Mouse (Mus musculus): Measurements from ENCODE around the gene Ifi27l2b. TPM values are rescaled to one million over a fixed set of nuclear protein-coding genes. Genes with fewer than 3 reads are reported as not detected.

The Ifi27l2b gene
- not detected for total RNA-seq (2023)

DNA sequence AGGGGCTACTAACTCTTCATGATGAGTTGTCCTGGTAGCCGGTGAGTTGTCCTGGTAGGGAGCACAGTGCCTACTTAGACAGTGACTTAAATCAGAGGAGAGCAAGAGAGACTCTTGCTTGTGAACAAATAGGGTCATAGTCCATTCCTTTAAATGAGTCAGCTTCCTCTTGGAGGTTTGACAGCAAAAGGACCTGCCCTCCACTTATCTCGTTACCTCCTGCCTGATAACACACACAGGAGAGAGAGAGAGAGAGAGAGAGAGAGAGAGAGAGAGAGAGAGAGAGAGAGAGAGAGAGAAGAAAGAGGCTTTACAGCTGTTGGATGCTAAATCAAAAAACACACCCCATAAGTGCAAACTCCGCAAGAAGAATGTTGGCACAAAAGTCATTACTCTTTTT, at the start of gene Ifi27l2b:
Ifi27l2b (minus strand) TSS at position 84 of the 400 bp plus-strand sequence.

DNA sequence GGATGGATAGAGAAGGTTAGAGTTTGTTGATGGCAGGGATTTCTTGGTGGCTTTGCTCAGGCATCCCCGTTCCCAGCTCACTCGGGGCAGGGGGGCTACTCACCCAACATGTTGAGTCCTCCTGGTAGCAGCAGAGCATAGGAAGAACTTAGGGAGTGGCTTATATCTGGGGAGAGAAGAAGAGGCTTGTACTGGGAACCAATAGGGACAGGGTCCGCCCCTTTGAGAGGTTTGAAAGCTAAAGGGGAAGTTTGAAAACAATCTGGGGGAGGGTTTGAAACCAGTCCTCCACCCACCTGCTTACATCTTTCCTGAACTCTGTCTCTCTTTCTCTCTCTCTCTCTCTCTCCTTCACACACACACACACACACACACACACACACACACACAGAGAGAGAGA, 13.5 kb downstream of the Ifi27l2b start, which contains the start of gene Ifi27l2a:
Ifi27l2a (minus strand) TSS at position 157 of the 400 bp plus-strand sequence.

DNA sequence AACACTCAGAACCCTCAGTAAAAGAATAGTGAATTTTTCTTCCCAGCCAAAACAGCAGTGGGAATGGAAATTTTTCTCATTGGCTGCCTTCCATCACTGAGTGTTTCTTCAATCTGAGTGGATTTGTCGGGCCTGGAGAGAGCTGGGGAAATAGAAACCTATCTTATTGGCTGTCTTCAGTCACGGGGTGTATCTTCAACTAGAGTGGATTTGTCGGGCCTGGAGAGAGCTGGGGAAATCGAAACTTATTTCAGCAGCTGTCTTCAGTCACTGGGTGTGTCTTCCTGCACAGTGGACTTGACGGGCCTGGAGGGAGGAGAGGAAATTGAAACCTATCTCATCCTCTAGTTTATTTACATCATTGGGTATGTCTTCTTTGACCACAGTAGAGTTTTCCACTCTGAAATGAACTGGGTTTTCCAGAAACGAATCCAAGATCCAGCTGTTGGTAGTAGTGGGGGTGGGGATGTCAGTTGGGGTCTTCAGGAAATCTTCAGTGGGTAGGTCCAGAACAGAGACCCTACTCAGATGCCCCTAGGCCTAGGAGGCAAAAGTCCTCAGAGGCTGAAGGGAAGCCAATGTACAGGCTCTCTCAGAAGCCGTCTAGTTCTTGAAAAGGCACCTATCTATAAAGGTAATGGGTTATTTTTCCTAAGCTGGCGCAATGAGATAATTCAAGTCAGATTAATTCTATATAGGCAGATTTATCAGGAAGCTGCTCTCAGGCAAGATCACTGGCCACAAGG, 22.9 kb downstream of the Ifi27l2b start, which contains the start of gene Ifi27:
Ifi27 (plus strand) TSS at position 226 of the 746 bp plus-strand sequence.

DNA sequence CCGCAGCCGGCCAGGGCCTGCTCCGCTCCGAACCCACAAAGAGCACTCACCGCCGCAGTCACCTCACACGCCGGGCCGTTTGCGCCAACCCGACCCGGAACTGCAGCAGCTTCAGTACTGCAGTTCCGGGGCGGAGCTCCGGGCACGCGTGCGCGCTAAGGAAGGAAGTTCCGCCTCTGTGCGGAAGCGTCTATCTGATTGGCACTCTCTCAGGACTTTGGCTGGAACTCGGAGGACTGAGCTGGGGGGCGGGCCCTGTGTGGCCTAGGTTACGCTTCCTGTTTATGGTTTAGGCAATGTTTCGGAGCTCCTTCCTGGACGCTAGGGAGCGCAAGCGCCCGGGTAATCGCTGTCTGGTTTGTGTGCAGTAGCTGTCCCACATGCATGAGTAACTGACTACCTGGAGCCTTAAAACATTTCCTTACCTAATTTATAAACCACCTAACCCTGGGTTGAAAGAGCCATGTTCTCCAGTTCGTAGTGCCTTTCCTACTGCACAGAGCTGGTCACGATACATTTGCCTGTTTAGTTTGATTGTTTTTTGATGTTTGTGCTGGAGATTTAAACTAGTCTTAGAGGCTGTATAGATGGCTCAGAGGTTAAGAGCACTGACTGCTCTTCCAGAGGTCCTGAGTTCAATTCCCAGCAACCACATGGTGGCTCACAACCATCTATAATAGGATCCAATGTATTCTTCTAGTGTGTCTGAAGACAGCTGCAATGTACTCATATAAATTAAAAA, 31.1 kb downstream of the Ifi27l2b start, which contains the start of gene Ddx24:
Ddx24 (minus strand) TSS at position 102 of the 742 bp plus-strand sequence.

DNA sequence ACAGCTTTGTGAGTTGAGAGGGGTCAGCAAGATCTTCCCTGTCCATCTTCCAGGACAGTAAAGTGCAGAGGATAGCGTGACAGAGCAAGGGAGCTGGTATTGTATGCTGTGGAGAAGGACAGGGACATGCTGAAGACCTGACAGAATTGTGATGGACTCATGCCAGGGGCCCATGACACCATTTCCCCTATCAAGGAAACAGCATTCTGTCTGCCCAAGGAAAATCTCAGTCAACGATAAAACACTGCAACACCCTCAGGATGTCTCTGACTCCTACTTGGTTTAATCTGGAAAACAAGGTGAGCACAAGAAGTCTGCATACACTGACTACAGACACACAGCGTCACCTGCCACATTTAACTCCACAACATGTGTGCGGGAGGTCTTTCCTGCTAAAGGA, 49.3 kb downstream of the Ifi27l2b start, which contains the start of gene 9330161L09Rik:
9330161L09Rik (minus strand) TSS at position 101 of the 400 bp plus-strand sequence.

Other genes with a start within 250 kb of the Ifi27l2b start
- gene Prima1, start 215.1 kb downstream of the Ifi27l2b start, total RNA-seq (2023) = not detected
- gene Fam181a, start 146.2 kb downstream of the Ifi27l2b start, total RNA-seq (2023) = not detected
- gene Asb2, start 101.2 kb downstream of the Ifi27l2b start, total RNA-seq (2023) = 4.5 TPM
- gene Otub2, start 68.5 kb downstream of the Ifi27l2b start, total RNA-seq (2023) = 2.4 TPM
- 13.2 TPM for gene 9330161L09Rik, start 49.4 kb downstream of the Ifi27l2b start, total RNA-seq (2023)
- gene Ddx24, start 31.4 kb downstream of the Ifi27l2b start, total RNA-seq (2023) = 236 TPM
- 125 TPM for gene Ifi27, start 23.0 kb downstream of the Ifi27l2b start, total RNA-seq (2023)
- 214 TPM for gene Ifi27l2a, start 13.5 kb downstream of the Ifi27l2b start, total RNA-seq (2023)
- not detected for gene Ppp4r4, start 75.1 kb upstream of the Ifi27l2b start, total RNA-seq (2023)
- not detected for gene Serpina10, start 174.2 kb upstream of the Ifi27l2b start, total RNA-seq (2023)
- gene Serpina6, start 200.0 kb upstream of the Ifi27l2b start, total RNA-seq (2023) = not detected
- gene Serpina16, start 218.9 kb upstream of the Ifi27l2b start, total RNA-seq (2023) = not detected
- not detected for gene Serpina1f, start 238.3 kb upstream of the Ifi27l2b start, total RNA-seq (2023)

Data from CD4-positive naive resting alpha-beta T cell, adult 76 days (primary cell).